Mouse (Mus musculus): Measurements from ENCODE around the gene Tmem120b.

DNA sequence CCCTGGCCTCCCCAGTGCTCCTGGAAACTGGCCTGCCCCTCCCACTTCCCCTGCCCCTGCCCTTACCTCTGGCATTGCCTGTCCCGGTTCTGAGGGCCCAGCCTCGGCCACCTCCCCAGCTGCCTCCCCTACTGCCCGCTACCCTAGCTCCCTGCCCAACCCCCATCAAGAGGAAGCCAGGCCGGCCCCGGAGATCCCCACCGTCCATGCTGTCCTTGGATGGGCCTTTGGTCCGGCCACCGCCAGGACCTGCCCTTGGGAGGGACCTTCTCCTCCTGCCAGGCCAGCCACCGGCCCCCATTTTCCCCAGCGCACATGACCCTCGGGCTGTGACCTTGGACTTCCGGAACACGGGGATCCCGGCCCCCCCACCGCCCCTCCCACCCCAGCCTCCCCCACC, 92.1 kb downstream of the Tmem120b start:
- no peak for TF ChIP-seq TAL1 (conservative IDR thresholded peaks at IDR 0.05; ENCODE audit: low read depth, low read length)
- no peak for TF ChIP-seq CTCF (IDR thresholded peaks at IDR 0.05; ENCODE audit: low read depth, low read length)

Data from G1E (cell line).